Mouse (Mus musculus) forebrain, embryonic 14.5 days (tissue): ENCODE data around the gene Rnaseh2b. TPM values are rescaled to one million over a fixed set of nuclear protein-coding genes. Genes with fewer than 3 reads are reported as not detected.

Experiments used
- ATAC-seq: fragments of 200-750 bp; cut with Nextera tagmentation; 2 replicates; pipeline ENCODE4 v1.8.0; 2017; ENCODE audit warnings: mild to moderate bottlenecking, moderate library complexity
- DNase-seq: peaks from one replicate; pipeline ENCODE4 v3.0.0-alpha.2; 2015; ENCODE audit warnings: low spot score
- H3K27ac ChIP-seq: fragments of 300-500 bp; sonication (generic); 2 replicates; pipeline ENCODE4 v1.5.1; 2014; ENCODE audit warnings: low read depth, mild to moderate bottlenecking, control low read depth, low read length, moderate library complexity
- H3K27me3 ChIP-seq: fragments of 300-500 bp; sonication (generic); replicated peaks from 2 replicates; pipeline ENCODE4 v1.6.1; 2014; ENCODE audit warnings: low read length, control low read depth, mixed read lengths; ENCODE audit not compliant: control insufficient read depth, insufficient read depth
- H3K36me3 ChIP-seq: fragments of 300-500 bp; sonication (generic); 2 replicates; pipeline ENCODE4 v1.6.1; 2014; ENCODE audit warnings: low read length, control low read depth; ENCODE audit not compliant: control insufficient read depth, insufficient read depth
- H3K4me1 ChIP-seq: fragments of 300-500 bp; sonication (generic); 2 replicates; pipeline ENCODE4 v1.6.1; 2014; ENCODE audit warnings: antibody characterized with exemption, low read length, control low read depth; ENCODE audit not compliant: control insufficient read depth, insufficient read depth
- H3K4me2 ChIP-seq: fragments of 300-500 bp; sonication (generic); 2 replicates; pipeline ENCODE4 v1.6.1; 2014; ENCODE audit warnings: mild to moderate bottlenecking, control low read depth, low read length
- H3K4me3 ChIP-seq: fragments of 300-500 bp; sonication (generic); 2 replicates; pipeline ENCODE4 v1.5.1; 2014; ENCODE audit warnings: low read depth, low read length, control low read depth
- H3K9ac ChIP-seq: fragments of 300-500 bp; sonication (generic); 2 replicates; pipeline ENCODE4 v1.6.1; 2014; ENCODE audit warnings: mild to moderate bottlenecking, low read length, control low read depth, moderate library complexity
- H3K9me3 ChIP-seq: fragments of 300-500 bp; sonication (generic); replicated peaks from 2 replicates; pipeline ENCODE4 v1.6.1; 2016; ENCODE audit warnings: low read length, control low read depth, mixed read lengths; ENCODE audit not compliant: control insufficient read depth
- WGBS: fragments of 180-500 bp; shearing (Covaris S2); extraction: QIAGEN DNeasy Blood & Tissue Kit; methylation state at CpG from one replicate; pipeline ENCODE4 v1.1.7; 2014; 5-methylcytosine and 5-hydroxymethylcytosine counted together
- polyA plus RNA-seq: library from polyadenylated mRNA; unstranded; fragments of >200 nt; fragmentation: Nextera tagmentation; extraction: Ambion mirVana; gene quantifications from 2 replicates; pipeline ENCODE4 v1.2.1, GENCODE M21; 2014

Gene Rnaseh2b
- polyA plus RNA-seq, 1 experiment from 2014 or later: 82.6 TPM

- no peak for DNase-seq
- Histone ChIP-seq H3K27ac (no peak overlapping the region), H3K9ac (no peak overlapping the region), H3K4me2 (no peak overlapping the region), H3K9me3 (no peaks in the 10 kb centered on the region), H3K4me1 (no peaks in the 10 kb centered on the region), H3K36me3 (no peaks in the 10 kb centered on the region), H3K27me3 (no peaks in the 10 kb centered on the region), H3K4me3 (no peak overlapping the region)
- WGBS: 95% methylated on average over 1 of the region's 1 CpGs
- no peak for ATAC-seq
Measured at GRCm38 (mm10) chr14:62298808-62299207, 6.4 kb downstream of the Rnaseh2b start.

DNA sequence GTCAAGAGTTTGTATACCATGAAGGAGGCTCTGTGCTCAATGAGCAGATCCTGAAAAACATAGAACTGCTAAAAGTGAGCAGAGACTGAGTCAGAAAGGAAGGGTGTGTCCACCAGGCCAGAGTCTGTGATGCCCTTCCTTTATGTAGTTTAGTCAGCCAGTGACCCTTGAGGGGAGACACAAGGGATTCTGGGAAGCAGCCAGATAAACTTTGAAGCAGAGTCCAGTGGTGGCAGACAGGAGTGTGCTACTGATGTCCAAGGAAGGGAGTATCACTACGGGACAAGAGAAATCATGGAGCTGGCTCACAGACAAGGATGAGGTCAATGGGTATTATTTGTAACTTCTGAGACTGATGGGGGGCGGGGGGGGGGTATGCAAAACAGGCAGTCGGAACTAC lies 7.6 kb downstream of the Rnaseh2b start:
- H3K9me3 ChIP-seq: no peaks in the 10 kb centered on the region
- 80% methylated on average over 3 of the region's 3 CpGs for WGBS
- no peaks in the 10 kb centered on the region for H3K27me3 ChIP-seq
- H3K4me1 ChIP-seq: no peaks in the 10 kb centered on the region
- no peak for DNase-seq
- no peak overlapping the region for H3K4me2 ChIP-seq
- H3K4me3 ChIP-seq: no peak overlapping the region
- H3K36me3 ChIP-seq: no peaks in the 10 kb centered on the region
- ATAC-seq: no peak
- no peak overlapping the region for H3K27ac ChIP-seq
- no peak overlapping the region for H3K9ac ChIP-seq

- Histone ChIP-seq H3K36me3 (no peaks in the 10 kb centered on the region), H3K4me2 (no peak overlapping the region), H3K4me1 (peaks cover 11% of the 10 kb centered on the region; the same call in 1 of the 2 replicates), H3K9me3 (no peaks in the 10 kb centered on the region), H3K9ac (no peak overlapping the region), H3K27ac (no peak overlapping the region), H3K27me3 (no peaks in the 10 kb centered on the region), H3K4me3 (no peak overlapping the region)
- no peak for ATAC-seq
- WGBS: 80% methylated on average over 1 of the region's 1 CpGs
- peak; percentile 37 for DNase-seq
Measured at GRCm38 (mm10) chr14:62307555-62307954, 15.2 kb downstream of the Rnaseh2b start.

GRCm38 (mm10) chr14:62309026-62309425 lies 16.6 kb downstream of the Rnaseh2b start:
- H3K9me3 ChIP-seq: no peaks in the 10 kb centered on the region
- peaks cover 11% of the 10 kb centered on the region; the same call in 1 of the 2 replicates for H3K4me1 ChIP-seq
- no peak overlapping the region for H3K9ac ChIP-seq
- ATAC-seq (peak; percentile 70), DNase-seq (peak; percentile 59)
- no peak overlapping the region for H3K4me2 ChIP-seq
- H3K36me3 ChIP-seq: no peaks in the 10 kb centered on the region
- H3K4me3 ChIP-seq: no peak overlapping the region
- 23% methylated on average over 2 of the region's 2 CpGs for WGBS
- H3K27ac ChIP-seq: peak overlapping the region; percentile 40; the same call in 1 of the 2 replicates
- H3K27me3 ChIP-seq: no peaks in the 10 kb centered on the region

- 100% methylated on average over 1 of the region's 1 CpGs for WGBS
- Histone ChIP-seq H3K27ac (no peak overlapping the region), H3K36me3 (no peaks in the 10 kb centered on the region), H3K9me3 (no peaks in the 10 kb centered on the region), H3K4me3 (no peak overlapping the region), H3K4me2 (no peak overlapping the region), H3K27me3 (no peaks in the 10 kb centered on the region), H3K4me1 (peaks cover 11% of the 10 kb centered on the region; the same call in 1 of the 2 replicates), H3K9ac (no peak overlapping the region)
- DNase-seq: no peak
- no peak for ATAC-seq
Measured at GRCm38 (mm10) chr14:62311672-62312071, 19.3 kb downstream of the Rnaseh2b start.

DNA sequence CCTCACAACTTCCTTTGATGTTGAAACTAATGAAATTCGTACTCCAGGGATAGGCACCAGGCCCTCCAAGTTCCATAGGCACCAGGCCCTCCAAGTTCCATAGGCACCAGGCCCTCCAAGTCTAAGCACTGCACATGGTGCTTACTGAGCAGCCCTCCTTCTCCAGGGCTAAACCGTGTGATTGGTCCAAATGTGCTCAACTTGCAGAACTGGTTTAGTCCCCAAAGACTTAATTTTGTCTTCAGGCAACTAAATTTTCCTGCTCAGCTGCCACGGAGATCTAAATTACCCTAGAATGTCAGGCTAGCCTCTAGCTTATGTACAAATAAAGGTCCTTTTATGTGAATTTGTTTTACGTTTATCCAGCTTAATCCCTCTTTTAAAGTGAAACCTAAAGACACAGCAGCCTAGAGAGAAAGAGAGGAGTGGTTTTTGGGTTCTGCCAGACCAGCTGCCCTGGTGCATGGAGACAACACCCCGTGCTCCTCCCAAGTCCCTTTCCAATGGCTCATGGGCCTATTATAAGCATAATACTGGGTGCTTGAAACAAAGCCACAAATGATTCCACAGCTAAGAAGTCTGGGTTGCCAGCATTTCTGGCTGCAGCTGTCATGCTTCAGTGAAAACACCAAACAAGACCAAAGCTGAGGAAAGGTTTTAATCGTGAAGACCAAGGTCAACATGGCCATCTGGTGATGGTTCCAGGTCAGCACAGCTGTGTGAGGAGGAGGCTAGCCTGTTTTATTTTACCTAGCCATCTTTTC lies 30.4 kb downstream of the Rnaseh2b start:
- WGBS: 26% methylated on average over 6 of the region's 6 CpGs
- Histone ChIP-seq H3K27me3 (no peaks in the 10 kb centered on the region), H3K27ac (peak overlapping the region; percentile 1; the same call in 1 of the 2 replicates), H3K4me1 (peaks cover 15% of the 10 kb centered on the region), H3K4me3 (no peak overlapping the region), H3K36me3 (no peaks in the 10 kb centered on the region), H3K9me3 (no peaks in the 10 kb centered on the region), H3K4me2 (no peak overlapping the region), H3K9ac (no peak overlapping the region)
- peak; percentile 60 for DNase-seq
- peak; percentile 66 for ATAC-seq

DNA sequence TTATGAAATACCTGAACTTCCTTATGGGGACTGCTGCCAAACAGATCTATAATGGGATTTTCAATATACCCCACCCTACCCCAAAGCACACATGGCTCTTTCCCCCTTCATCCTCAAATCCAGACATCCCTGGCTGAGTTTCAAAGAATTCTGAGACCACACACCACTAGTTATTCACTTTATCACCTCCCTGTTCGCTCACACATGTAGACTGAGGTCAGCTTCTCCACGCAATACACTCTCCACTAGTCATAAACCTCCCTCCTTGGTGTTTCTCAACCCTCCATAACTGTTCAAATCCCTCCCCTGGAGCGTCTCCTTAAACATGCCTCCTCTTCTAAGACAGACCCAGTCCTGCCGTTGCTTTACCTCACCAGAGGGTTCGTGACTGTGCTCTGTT lies 31.1 kb downstream of the Rnaseh2b start:
- Histone ChIP-seq H3K9me3 (no peaks in the 10 kb centered on the region), H3K27me3 (no peaks in the 10 kb centered on the region), H3K27ac (no peak overlapping the region; the same call in 1 of the 2 replicates), H3K4me2 (no peak overlapping the region), H3K36me3 (no peaks in the 10 kb centered on the region), H3K4me1 (peaks cover 15% of the 10 kb centered on the region), H3K9ac (no peak overlapping the region), H3K4me3 (no peak overlapping the region)
- 87% methylated on average over 5 of the region's 5 CpGs for WGBS
- DNase-seq: no peak
- ATAC-seq: no peak

DNA sequence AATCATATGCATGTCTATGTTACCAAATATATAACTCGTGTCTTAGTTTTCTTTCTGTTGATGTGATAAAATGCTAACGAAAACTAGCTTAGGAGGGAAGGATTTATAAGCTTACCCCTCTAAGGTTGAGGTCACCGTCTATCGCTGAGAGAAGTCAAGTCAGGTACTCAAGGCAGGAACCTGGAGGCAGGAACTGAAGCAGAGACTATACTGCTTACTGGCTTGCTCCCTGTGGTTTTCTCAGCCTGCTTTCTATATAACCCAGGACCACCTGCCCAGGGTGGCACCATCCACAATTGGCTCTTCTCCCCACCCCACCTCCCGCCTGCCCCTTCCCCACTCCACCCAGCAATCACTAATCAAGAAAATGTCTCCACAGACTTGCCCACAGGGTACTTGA lies 32.6 kb downstream of the Rnaseh2b start:
- no peaks in the 10 kb centered on the region for H3K27me3 ChIP-seq
- H3K27ac ChIP-seq: no peak overlapping the region
- peaks cover 15% of the 10 kb centered on the region for H3K4me1 ChIP-seq
- H3K36me3 ChIP-seq: no peaks in the 10 kb centered on the region
- no peak for DNase-seq
- no peak overlapping the region for H3K4me2 ChIP-seq
- no peak overlapping the region for H3K9ac ChIP-seq
- whole genome bisulfite sequencing: 93% methylated on average over 5 of the region's 5 CpGs
- ATAC-seq: no peak
- H3K9me3 ChIP-seq: no peaks in the 10 kb centered on the region
- no peak overlapping the region for H3K4me3 ChIP-seq

DNA sequence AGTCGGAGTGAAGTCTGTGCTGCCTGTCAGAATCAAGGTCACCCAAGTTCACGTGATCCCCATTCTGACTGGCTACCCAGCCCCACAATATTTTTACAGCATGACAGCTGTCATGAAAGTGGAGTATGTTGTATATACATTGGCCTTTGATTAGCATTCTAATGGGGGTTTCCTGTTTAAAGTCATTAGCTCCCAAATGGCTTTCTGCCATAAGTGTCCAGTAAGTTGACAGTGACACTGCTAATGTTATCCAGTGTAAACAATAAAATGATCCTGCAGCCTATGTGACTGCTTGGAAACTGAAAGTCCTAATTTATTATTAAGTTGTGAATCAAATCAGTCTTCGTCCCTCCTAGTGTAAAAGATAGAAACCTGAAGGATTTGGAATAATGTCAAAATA lies 33.6 kb downstream of the Rnaseh2b start:
- H3K27me3 ChIP-seq: no peaks in the 10 kb centered on the region
- no peaks in the 10 kb centered on the region for H3K36me3 ChIP-seq
- DNase-seq (no peak), ATAC-seq (no peak)
- H3K4me2 ChIP-seq: no peak overlapping the region
- H3K4me1 ChIP-seq: peaks cover 15% of the 10 kb centered on the region
- H3K9ac ChIP-seq: no peak overlapping the region
- H3K4me3 ChIP-seq: no peak overlapping the region
- no peaks in the 10 kb centered on the region for H3K9me3 ChIP-seq
- WGBS: 76% methylated on average over 3 of the region's 3 CpGs
- no peak overlapping the region for H3K27ac ChIP-seq
